Mouse (Mus musculus): ENCODE results near the gene Pcnx4. TPM values are rescaled to one million over a fixed set of nuclear protein-coding genes. Genes with fewer than 3 reads are reported as not detected.
A peak's percentile ranks its signal among the peaks of the same experiment; 100 is the strongest.

The Pcnx4 gene
- polyA plus RNA-seq, 2 experiments, result 10.1 to 12.4 TPM

DNA sequence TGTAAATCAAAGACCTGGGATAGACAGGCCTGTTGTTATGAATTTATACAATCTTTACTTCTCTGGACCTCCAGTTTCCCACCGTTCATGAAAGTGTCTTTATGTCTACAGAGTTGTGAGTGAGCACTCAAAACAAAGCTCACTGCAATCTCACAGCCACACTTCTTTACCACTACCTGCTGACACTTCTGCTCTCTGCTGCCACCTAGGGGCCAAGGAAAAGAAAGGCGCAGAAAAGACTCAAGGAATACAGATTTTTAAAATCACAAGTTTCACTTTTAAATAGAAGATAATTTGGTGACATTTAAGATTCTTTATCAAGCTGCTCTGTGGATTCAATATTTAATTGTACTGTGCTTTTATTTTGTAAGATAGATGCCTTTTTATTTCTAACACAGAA is 15.5 kb upstream of the Pcnx4 start:
- peak; percentile 54 for DNase-seq (ENCODE audit: low spot score)
- Histone ChIP-seq H3K36me3 (ENCODE audit: control insufficient read depth, insufficient read depth, low read length) (no peaks in the 10 kb centered on the region), H3K9me3 (ENCODE audit: control insufficient read depth, low read length) (no peaks in the 10 kb centered on the region), H3K4me1 (ENCODE audit: control insufficient read depth, insufficient read depth, low read length) (no peaks in the 10 kb centered on the region), H3K4me2 (replicated peaks; ENCODE audit: low read depth, low read length, severe bottlenecking) (no peak overlapping the region), H3K27ac (replicated peaks; ENCODE audit: low read depth, low read length) (no peak overlapping the region), H3K9ac (ENCODE audit: low read depth, low read length, severe bottlenecking) (no peak overlapping the region), H3K27me3 (ENCODE audit: control insufficient read depth, insufficient read depth, low read length) (no peaks in the 10 kb centered on the region), H3K4me3 (replicated peaks; ENCODE audit: low read length) (no peak overlapping the region)
- 3% methylated on average over 2 of the region's 2 CpGs for WGBS
- no peak for ATAC-seq (ENCODE audit: low FRiP score, low read depth)
- no peak for TF ChIP-seq POLR2A (IDR thresholded peaks at IDR 0.05; ENCODE audit: borderline replicate concordance, extremely low read depth, insufficient read depth, insufficient read length)

GRCm38 (mm10) chr12:72525588-72525987 is 10.6 kb upstream of the Pcnx4 start:
- ATAC-seq (ENCODE audit: low FRiP score, low read depth), result no peak
- no peaks in the 10 kb centered on the region for H3K27me3 ChIP-seq (ENCODE audit: control insufficient read depth, insufficient read depth, low read length)
- WGBS, result 82% methylated on average over 4 of the region's 4 CpGs

DNA sequence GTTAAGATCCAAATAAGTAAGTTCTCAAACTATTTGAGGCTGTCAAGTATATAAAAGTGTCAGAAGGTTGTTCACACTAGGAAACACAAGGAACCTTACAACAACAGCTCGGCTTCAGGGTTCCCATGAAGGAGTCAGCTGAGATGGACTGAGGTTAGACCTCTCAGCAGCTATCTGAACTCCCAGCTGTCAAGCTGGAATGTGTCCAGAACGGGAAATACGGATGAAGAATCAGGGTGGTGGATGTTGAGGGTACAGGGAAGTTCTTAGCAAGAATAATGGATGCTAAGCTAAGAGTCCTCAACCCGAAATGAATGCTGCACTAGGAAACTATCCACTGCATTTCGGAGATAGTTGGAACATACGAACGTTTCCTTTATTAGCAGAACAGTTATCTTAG is 3.9 kb upstream of the Pcnx4 start:
- no peak for ATAC-seq (ENCODE audit: low FRiP score, low read depth)
- no peak for TF ChIP-seq POLR2A (IDR thresholded peaks at IDR 0.05; ENCODE audit: borderline replicate concordance, extremely low read depth, insufficient read depth, insufficient read length)
- no peak overlapping the region for H3K27ac ChIP-seq (replicated peaks; ENCODE audit: low read depth, low read length)

More at GRCm38 (mm10) chr12:72525588-72525987, 10.6 kb upstream of the Pcnx4 start:
- Histone ChIP-seq H3K4me2 (replicated peaks; ENCODE audit: low read depth, low read length, severe bottlenecking) (no peak overlapping the region), H3K9me3 (ENCODE audit: control insufficient read depth, low read length) (peaks cover 9% of the 10 kb centered on the region; the same call in 1 of the 2 replicates), H3K4me3 (replicated peaks; ENCODE audit: low read length) (no peak overlapping the region), H3K36me3 (ENCODE audit: control insufficient read depth, insufficient read depth, low read length) (no peaks in the 10 kb centered on the region), H3K27ac (replicated peaks; ENCODE audit: low read depth, low read length) (no peak overlapping the region), H3K4me1 (ENCODE audit: control insufficient read depth, insufficient read depth, low read length) (no peaks in the 10 kb centered on the region), H3K9ac (ENCODE audit: low read depth, low read length, severe bottlenecking) (no peak overlapping the region)
- no peak for TF ChIP-seq POLR2A (IDR thresholded peaks at IDR 0.05; ENCODE audit: borderline replicate concordance, extremely low read depth, insufficient read depth, insufficient read length)
- no peak for DNase-seq (ENCODE audit: low spot score)

GRCm38 (mm10) chr12:72533986-72534385 is 2.2 kb upstream of the Pcnx4 start:
- ATAC-seq (ENCODE audit: low FRiP score, low read depth) (no peak), DNase-seq (ENCODE audit: low spot score) (no peak)
- no peak overlapping the region for H3K9ac ChIP-seq (ENCODE audit: low read depth, low read length, severe bottlenecking)
- no peaks in the 10 kb centered on the region for H3K27me3 ChIP-seq (ENCODE audit: control insufficient read depth, insufficient read depth, low read length)
- H3K4me1 ChIP-seq (ENCODE audit: control insufficient read depth, insufficient read depth, low read length), result peaks cover 9% of the 10 kb centered on the region
- H3K4me2 ChIP-seq (replicated peaks; ENCODE audit: low read depth, low read length, severe bottlenecking), result no peak overlapping the region
- H3K4me3 ChIP-seq (replicated peaks; ENCODE audit: low read length), result no peak overlapping the region
- 86% methylated on average over 6 of the region's 6 CpGs for WGBS
- no peak overlapping the region for H3K27ac ChIP-seq (replicated peaks; ENCODE audit: low read depth, low read length)
- peaks cover 9% of the 10 kb centered on the region; the same call in 1 of the 2 replicates for H3K9me3 ChIP-seq (ENCODE audit: control insufficient read depth, low read length)
- TF ChIP-seq POLR2A (IDR thresholded peaks at IDR 0.05; ENCODE audit: borderline replicate concordance, extremely low read depth, insufficient read depth, insufficient read length), result no peak
- H3K36me3 ChIP-seq (ENCODE audit: control insufficient read depth, insufficient read depth, low read length), result 0 out of 2 replicates have a peak, but pooled peaks cover 2% of the 10 kb centered on the region

More for the DNA sequence above, 3.9 kb upstream of the Pcnx4 start:
- Histone ChIP-seq H3K36me3 (ENCODE audit: control insufficient read depth, insufficient read depth, low read length) (no peaks in the 10 kb centered on the region), H3K4me1 (ENCODE audit: control insufficient read depth, insufficient read depth, low read length) (peaks cover 7% of the 10 kb centered on the region), H3K4me3 (replicated peaks; ENCODE audit: low read length) (no peak overlapping the region), H3K9ac (ENCODE audit: low read depth, low read length, severe bottlenecking) (no peak overlapping the region), H3K9me3 (ENCODE audit: control insufficient read depth, low read length) (peaks cover 9% of the 10 kb centered on the region; the same call in 1 of the 2 replicates), H3K4me2 (replicated peaks; ENCODE audit: low read depth, low read length, severe bottlenecking) (no peak overlapping the region), H3K27me3 (ENCODE audit: control insufficient read depth, insufficient read depth, low read length) (no peaks in the 10 kb centered on the region)
- DNase-seq (ENCODE audit: low spot score), result no peak
- 81% methylated on average over 7 of the region's 7 CpGs for WGBS

GRCm38 (mm10) chr12:72535599-72535998 is 584 bp upstream of the Pcnx4 start:
- no peak for TF ChIP-seq POLR2A (IDR thresholded peaks at IDR 0.05; ENCODE audit: borderline replicate concordance, extremely low read depth, insufficient read depth, insufficient read length)
- WGBS, result 39% methylated on average over 3 of the region's 3 CpGs
- H3K36me3 ChIP-seq (ENCODE audit: control insufficient read depth, insufficient read depth, low read length), result 0 out of 2 replicates have a peak, but pooled peaks cover 2% of the 10 kb centered on the region
- H3K4me1 ChIP-seq (ENCODE audit: control insufficient read depth, insufficient read depth, low read length), result peaks cover 9% of the 10 kb centered on the region
- 0 out of 2 replicates have a peak overlapping the region, but pooled peaks have one; percentile 63 for H3K9ac ChIP-seq (ENCODE audit: low read depth, low read length, severe bottlenecking)
- H3K27me3 ChIP-seq (ENCODE audit: control insufficient read depth, insufficient read depth, low read length), result no peaks in the 10 kb centered on the region
- DNase-seq (ENCODE audit: low spot score), result no peak
- H3K9me3 ChIP-seq (ENCODE audit: control insufficient read depth, low read length), result no peaks in the 10 kb centered on the region
- ATAC-seq (ENCODE audit: low FRiP score, low read depth), result no peak
- H3K4me3 ChIP-seq (replicated peaks; ENCODE audit: low read length), result peak overlapping the region; percentile 57
- H3K4me2 ChIP-seq (replicated peaks; ENCODE audit: low read depth, low read length, severe bottlenecking), result peak overlapping the region; percentile 74
- H3K27ac ChIP-seq (replicated peaks; ENCODE audit: low read depth, low read length), result peak overlapping the region; percentile 69; the same call in 1 of the 2 replicates

Data from limb, embryonic 14.5 days (tissue).